Mouse (Mus musculus) heart, postnatal 0 days (tissue): ENCODE results near the gene Efcab14.

Experiments
- CTCF ChIP-seq: IDR thresholded peaks from 2 replicates; pipeline ENCODE4 v1.5.1; 2016; ENCODE audit warnings: antibody characterized with exemption, control low read depth, low read depth
- EP300 ChIP-seq: IDR thresholded peaks from 2 replicates; pipeline ENCODE4 v1.6.1; 2016; ENCODE audit warnings: antibody characterized with exemption, low read depth

DNA sequence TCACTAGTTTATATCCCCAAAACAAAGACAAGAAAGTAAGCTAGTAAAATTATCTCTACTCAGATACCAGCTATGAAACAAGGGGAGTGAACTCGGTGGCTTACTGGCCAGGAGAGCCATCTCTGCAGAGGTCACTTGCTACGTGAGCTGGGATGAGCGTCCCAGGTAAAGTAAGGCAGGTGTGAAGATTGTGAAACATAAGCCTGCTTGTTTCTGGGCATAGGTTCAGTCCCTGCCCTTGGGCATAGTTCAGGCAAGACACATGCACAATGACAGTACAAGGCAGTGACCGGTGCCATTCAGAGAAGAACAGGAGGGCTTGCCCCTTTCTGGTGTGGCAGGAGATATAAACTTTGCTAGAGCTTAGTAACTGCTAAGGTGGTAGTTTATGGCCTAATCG lies 78.1 kb downstream of the Efcab14 start:
- no peak for TF ChIP-seq CTCF
- TF ChIP-seq EP300 = no peak
